Mouse (Mus musculus): ENCODE data around the gene Ubqln4. TPM values are rescaled to one million over a fixed set of nuclear protein-coding genes. Genes with fewer than 3 reads are reported as not detected.

The Ubqln4 gene
- total and polyA plus RNA-seq, 3 experiments: 43.6 to 171 (median 83.0) TPM

DNA sequence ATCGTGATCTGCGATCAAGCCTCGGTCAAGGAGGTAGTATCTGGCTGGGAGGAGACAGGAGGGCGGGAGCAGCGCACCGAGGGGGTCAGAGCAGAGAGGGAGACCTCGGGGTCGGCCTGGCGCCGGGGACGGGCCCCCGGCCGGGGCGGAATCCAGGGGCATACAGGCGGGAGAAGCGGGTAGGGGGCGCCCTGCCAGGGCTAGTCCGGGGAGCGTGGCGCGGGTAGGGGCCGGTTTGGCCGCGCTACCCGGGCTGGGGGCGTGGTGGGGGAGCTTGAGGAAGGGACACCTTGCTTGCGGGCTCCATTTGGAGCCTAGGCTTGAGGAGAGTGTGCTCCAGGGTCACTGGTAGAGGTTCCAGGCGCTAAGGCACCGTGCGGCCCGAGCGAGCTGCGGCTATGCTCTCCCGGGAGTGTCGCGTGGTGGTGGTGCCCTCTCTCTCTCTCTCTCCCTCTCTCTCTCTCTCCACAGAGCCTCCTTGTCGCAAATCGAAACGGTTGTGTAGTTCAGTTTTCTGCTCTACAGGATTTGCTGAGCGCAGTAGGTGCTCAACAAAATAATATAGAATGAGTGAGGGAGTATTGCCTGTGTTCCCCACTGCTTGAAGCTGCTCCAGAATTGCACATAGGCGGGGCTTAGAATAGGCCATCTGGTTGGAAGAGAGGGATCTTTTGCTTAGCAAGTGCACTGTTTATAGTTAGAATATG is 475 bp downstream of the Ubqln4 start (continued):
- TF ChIP-seq ELF1 (IDR thresholded peaks at IDR 0.05; ENCODE audit: low read depth, low read length) (0 out of 2 replicates have a peak, but pooled peaks have one; percentile 10), TCF12 (IDR thresholded peaks at IDR 0.05; ENCODE audit: low read depth, low read length) (no peak), HCFC1 (IDR thresholded peaks at IDR 0.05; ENCODE audit: low read depth, low read length) (peak; percentile 58)

DNA sequence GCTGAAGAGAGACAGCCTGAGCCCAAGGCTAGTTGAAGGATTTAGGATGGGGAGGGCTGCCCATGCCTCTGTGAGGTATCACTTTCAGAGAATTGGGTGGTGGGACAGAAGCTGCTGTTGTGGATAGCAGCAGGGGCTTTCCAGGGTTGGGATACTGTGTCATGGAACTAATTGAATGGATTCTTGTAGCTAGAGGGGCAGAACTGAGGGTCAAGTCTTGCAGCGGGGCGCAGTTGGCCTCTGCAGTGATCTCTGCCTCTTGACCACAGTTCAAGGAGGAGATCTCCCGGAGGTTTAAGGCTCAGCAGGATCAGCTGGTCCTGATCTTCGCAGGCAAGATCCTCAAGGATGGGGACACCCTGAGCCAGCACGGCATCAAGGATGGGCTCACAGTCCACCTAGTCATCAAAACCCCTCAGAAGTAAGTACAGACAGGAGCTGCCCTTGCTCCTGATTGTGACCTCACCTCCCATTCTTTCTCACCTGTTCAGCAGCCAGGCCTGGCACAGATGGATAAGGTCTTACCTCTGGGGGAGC is 1.6 kb downstream of the Ubqln4 start:
- Histone ChIP-seq H3K79me2 (ENCODE audit: control insufficient read depth, insufficient read depth, low read length, poor library complexity) (peaks cover 24% of the 10 kb centered on the region), H3K4me3 (ENCODE audit: control insufficient read depth in 1 of 2, insufficient read depth in 1 of 2, low read depth in 2 of 2, low read length in 2 of 2) (no peak overlapping the region; a peak in 1 of 4 replicates), H3K9ac (ENCODE audit: control insufficient read depth, low read depth, low read length, poor library complexity, severe bottlenecking) (peak overlapping the region; percentile 2; the same call in 1 of the 2 replicates), H3K27me3 (ENCODE audit: control insufficient read depth in 1 of 2, insufficient read depth in 2 of 2, low read length in 2 of 2) (no peaks in the 10 kb centered on the region), H3K4me1 (ENCODE audit: control insufficient read depth in 1 of 2, insufficient read depth in 2 of 2, low read length in 2 of 2) (peaks cover 3 to 5% of the 10 kb centered on the region in 2 experiments; a peak in 2 of 4 replicates), H3K9me3 (replicated peaks; ENCODE audit: insufficient read depth, low read length) (no peaks in the 10 kb centered on the region), H3K27ac (ENCODE audit: control insufficient read depth, low read depth, low read length) (no peak overlapping the region), H3K36me3 (ENCODE audit: control insufficient read depth in 1 of 2, insufficient read depth in 2 of 2, low read length in 2 of 2) (peaks cover 9 to 16% of the 10 kb centered on the region in 2 experiments)
- no peak for TF ChIP-seq JUND (IDR thresholded peaks at IDR 0.05; ENCODE audit: low read depth, low read length)
- no peak for TF ChIP-seq USF1 (IDR thresholded peaks at IDR 0.05; ENCODE audit: low read depth, low read length)
- no peak for TF ChIP-seq NELFE (IDR thresholded peaks at IDR 0.05; ENCODE audit: low read depth, low read length)
- TF ChIP-seq MAZ (IDR thresholded peaks at IDR 0.05; ENCODE audit: low read depth, low read length): no peak
- TF ChIP-seq ZMIZ1 (IDR thresholded peaks at IDR 0.05; ENCODE audit: low read depth, low read length): no peak
- no peak for TF ChIP-seq ELF1 (IDR thresholded peaks at IDR 0.05; ENCODE audit: low read depth, low read length)
- TF ChIP-seq USF2 (IDR thresholded peaks at IDR 0.05; ENCODE audit: borderline replicate concordance in 1 of 2, insufficient read depth in 1 of 2, low read depth in 1 of 2, low read length in 2 of 2): no peak
- TF ChIP-seq UBTF (IDR thresholded peaks at IDR 0.05; ENCODE audit: borderline replicate concordance, insufficient read depth, low read depth, low read length): no peak
- TF ChIP-seq ETS1 (IDR thresholded peaks at IDR 0.05; ENCODE audit: low read depth, low read length): no peak
- TF ChIP-seq NRF1 (IDR thresholded peaks at IDR 0.05; ENCODE audit: insufficient read depth, low read depth, low read length, poor library complexity, severe bottlenecking): no peak
- no peak for TF ChIP-seq CHD2 (IDR thresholded peaks at IDR 0.05; ENCODE audit: low read length)
- no peak for TF ChIP-seq MYC (IDR thresholded peaks at IDR 0.05; ENCODE audit: low read depth, low read length)
- no peak for DNase-seq (ENCODE audit: low read depth, low spot score)

DNA sequence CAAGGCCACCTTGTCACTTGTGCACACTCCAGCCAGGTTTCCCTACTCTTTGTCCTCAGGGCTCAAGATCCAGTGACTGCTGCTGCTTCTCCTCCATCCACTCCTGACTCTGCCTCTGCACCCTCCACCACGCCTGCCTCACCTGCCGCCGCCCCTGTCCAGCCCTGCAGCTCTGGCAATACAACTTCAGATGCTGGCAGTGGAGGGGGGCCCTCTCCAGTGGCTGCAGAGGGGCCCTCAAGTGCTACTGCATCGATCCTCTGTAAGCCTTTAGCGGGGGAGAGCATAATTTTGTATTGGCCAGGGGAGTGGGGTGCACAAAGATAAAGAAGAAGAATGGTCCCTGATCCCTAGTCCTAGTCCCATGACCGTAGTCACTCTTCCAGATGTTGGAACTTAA is 2.2 kb downstream of the Ubqln4 start:
- Histone ChIP-seq H3K4me3 (ENCODE audit: control insufficient read depth in 1 of 2, insufficient read depth in 1 of 2, low read depth in 2 of 2, low read length in 2 of 2) (no peak overlapping the region), H3K4me1 (ENCODE audit: control insufficient read depth in 1 of 2, insufficient read depth in 2 of 2, low read length in 2 of 2) (peaks cover 3 to 5% of the 10 kb centered on the region in 2 experiments; a peak in 2 of 4 replicates), H3K9ac (ENCODE audit: control insufficient read depth, low read depth, low read length, poor library complexity, severe bottlenecking) (no peak overlapping the region), H3K27ac (ENCODE audit: control insufficient read depth, low read depth, low read length) (no peak overlapping the region), H3K9me3 (replicated peaks; ENCODE audit: insufficient read depth, low read length) (no peaks in the 10 kb centered on the region), H3K79me2 (ENCODE audit: control insufficient read depth, insufficient read depth, low read length, poor library complexity) (peaks cover 24% of the 10 kb centered on the region), H3K27me3 (ENCODE audit: control insufficient read depth in 1 of 2, insufficient read depth in 2 of 2, low read length in 2 of 2) (no peaks in the 10 kb centered on the region), H3K36me3 (ENCODE audit: control insufficient read depth in 1 of 2, insufficient read depth in 2 of 2, low read length in 2 of 2) (peaks cover 9 to 19% of the 10 kb centered on the region in 2 experiments)
- TF ChIP-seq MAFK (IDR thresholded peaks at IDR 0.05; ENCODE audit: borderline replicate concordance, low read depth, low read length): no peak
- no peak for TF ChIP-seq ZC3H11A (IDR thresholded peaks at IDR 0.05; ENCODE audit: low read depth, low read length)
- TF ChIP-seq MAX (IDR thresholded peaks at IDR 0.05; ENCODE audit: low read length): no peak
- no peak for DNase-seq (ENCODE audit: low read depth, low spot score)

All from MEL (cell line).